Mouse (Mus musculus) bone marrow macrophage, adult 2 months (primary cell): ENCODE measurements around the gene Gtf2i.

Experiments
- CTCF ChIP-seq: IDR thresholded peaks from 2 replicates; pipeline ENCODE4 v1.5.1; 2012; ENCODE audit warnings: low read depth, mild to moderate bottlenecking, low read length, moderate library complexity
- POLR2A ChIP-seq: IDR thresholded peaks from 2 replicates; pipeline ENCODE4 v1.6.1; 2012; ENCODE audit warnings: mild to moderate bottlenecking, low read depth, low read length, borderline replicate concordance

DNA sequence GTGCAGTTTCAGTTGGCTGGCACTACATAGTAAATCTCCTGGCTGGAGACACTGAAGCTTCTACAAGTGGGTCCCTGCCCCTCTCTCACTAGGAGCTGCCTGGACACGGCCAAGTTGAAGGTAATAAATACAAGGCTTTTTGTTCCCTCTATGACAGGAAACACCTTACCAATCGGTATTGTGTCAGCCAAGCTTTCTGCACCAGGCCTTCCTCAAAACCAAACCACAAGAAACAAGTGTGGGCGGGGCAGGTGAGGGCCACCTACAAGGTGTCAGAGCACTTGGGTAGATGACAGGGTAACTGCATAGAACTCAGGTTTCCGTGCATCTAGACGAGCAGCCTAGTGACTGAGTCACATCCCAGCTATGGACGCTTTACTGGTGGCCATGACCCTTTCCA lies 77.8 kb downstream of the Gtf2i start:
- TF ChIP-seq CTCF, result no peak
- no peak for TF ChIP-seq POLR2A
